Mouse (Mus musculus): ENCODE measurements around the gene Rbpj.

GRCm38 (mm10) chr5:53657925-53658324, 192.0 kb downstream of the Rbpj start:
- TF ChIP-seq CTCF (IDR thresholded peaks at IDR 0.05; ENCODE audit: insufficient read depth, low read length) (peak; percentile 38; the same call in 1 of the 2 replicates), POLR2A (IDR thresholded peaks at IDR 0.05; ENCODE audit: borderline replicate concordance, extremely low read depth, low read depth, low read length) (no peak)
